Mouse (Mus musculus) layer of hippocampus, postnatal 25 days (tissue): ENCODE measurements at regions not wholly inside any gene's neighbourhood (a gene's known extent, or its start where the extent isn't known, plus 50 kb on each side); places are given as distances from the start of the nearest gene placed in this dataset.

Experiments used
- DNase-seq, 2 experiments: peaks; one replicate each; pipeline ENCODE4 v3.0.0; 2022; ENCODE audit warnings: mixed read lengths in 2 of 2, low spot score in 1 of 2; ENCODE audit errors: extremely low spot score in 1 of 2

GRCm38 (mm10) chr3:34761162-34761769, 111.1 kb downstream of the Sox2 start:
- DNase-seq = no peak

- DNase-seq = no peak
These were observed 111.6 kb downstream of the Sox2 start for GRCm38 (mm10) chr3:34761783-34762182.

DNA sequence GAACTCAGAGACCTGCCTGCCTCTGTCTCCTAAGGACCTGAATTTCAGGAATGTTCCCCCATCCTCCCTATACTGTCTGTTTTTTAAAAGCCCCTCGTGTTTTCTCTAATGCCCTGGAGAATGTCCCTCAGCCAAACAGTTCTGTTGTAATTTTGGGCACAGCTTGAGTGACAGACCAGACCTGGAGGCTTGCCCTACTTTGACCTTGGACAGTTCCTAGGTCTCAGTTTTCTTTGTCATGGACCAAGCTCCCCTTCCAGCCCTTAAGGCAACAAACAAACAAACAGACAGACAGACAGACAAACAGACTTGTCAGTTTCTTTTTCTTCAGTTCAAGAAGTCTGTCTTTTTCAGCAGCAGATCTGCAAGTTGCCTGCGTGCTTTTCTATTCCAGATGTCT, 114.4 kb downstream of the Sox2 start:
- no peak for DNase-seq

- no peak for DNase-seq
These were observed 114.9 kb downstream of the Sox2 start for GRCm38 (mm10) chr3:34765151-34765550.

- no peak for DNase-seq
These were observed 119.6 kb downstream of the Sox2 start for GRCm38 (mm10) chr3:34769818-34770217.

- DNase-seq = no peak
These were observed 120.1 kb downstream of the Sox2 start for GRCm38 (mm10) chr3:34770271-34770670.

- no peak for DNase-seq
These were observed 121.8 kb downstream of the Sox2 start for GRCm38 (mm10) chr3:34772035-34772434.

- DNase-seq = peak in 1 of 2 experiments; percentile 13
These were observed 123.6 kb downstream of the Sox2 start for GRCm38 (mm10) chr3:34773678-34774425.

DNA sequence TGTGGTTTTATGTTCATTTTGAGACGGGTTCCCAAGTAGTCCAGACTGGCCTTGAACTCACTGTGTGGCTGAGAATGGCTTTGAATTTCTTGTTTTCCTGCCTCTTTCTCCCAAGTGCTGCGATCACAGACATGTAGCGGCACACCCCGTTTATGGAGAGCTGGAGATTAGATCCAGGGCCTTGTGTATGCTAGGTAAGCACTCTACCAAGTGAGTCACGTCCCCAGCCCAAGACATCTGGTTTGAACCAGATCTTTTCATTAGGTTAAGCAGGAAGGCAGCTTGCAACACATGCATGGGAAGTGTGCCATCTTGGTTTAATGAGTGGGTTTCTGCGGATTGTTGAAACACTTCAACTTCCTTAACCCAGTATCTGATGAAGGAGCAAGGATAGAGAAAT, 131.6 kb downstream of the Sox2 start:
- DNase-seq = no peak

DNA sequence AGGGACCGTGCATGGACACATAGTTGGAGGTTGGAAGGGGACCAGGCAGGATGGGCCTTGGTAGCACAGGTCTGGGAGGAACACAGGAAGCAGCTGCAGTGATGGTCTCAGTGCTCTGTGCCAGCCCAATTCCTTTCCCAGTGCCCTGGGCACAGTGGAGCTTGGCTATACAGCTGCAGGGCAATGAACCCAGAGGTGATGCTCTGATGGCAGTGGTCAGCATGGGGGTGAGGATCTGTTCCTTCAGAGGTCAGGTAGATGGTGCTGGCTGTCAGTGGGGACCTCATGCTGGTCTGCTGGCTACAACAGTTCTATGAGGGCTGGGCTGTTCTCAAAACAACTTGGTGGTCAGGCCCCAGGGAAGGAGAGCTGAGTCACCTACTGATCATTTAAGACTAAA, 133.2 kb downstream of the Sox2 start:
- no peak for DNase-seq

GRCm38 (mm10) chr3:34787211-34787610, 137.0 kb downstream of the Sox2 start:
- DNase-seq = no peak

DNA sequence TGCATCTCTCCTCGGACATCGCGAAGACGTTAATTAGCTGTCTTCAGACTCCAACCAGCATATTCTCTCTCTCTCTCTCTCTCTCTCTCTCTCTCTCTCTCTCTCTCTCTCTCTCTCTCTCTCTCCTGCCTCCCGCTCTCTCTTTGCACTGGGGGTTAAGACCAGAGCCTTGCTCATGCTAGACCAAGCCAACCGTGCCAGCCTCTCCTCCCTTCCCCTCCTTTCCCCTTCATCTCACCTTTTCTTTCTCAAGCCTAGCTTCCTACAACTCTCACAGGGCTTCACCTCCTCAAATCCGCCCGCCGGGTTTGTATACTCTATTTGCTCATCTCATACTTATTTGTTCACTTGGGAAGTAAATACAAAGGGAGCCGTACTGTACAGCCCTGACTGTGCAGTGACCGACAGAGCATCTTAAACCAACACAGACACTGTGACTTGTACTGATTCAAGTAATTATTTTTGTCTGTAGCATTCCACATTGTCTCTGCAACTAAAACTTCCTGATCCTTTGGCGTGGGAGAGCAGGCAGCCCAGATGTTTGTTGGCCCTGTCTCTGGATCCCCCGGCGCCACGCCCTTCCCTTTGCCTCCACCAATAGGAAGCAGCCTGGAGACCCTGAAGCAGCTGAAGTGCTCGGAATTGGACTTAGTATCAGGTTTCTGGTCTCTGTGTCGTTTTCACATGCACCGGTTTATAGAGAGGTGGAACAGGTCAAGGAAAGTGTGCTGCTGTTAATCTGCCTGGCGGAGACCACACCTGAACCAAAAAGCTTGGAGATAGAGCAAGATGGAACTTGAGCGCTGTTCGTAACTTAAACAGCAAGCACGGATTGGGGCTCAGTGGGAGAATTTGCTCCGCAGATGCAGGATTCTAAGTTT, 145.1 kb downstream of the Sox2 start:
- DNase-seq = peak in 1 of 2 experiments; percentile 7

DNA sequence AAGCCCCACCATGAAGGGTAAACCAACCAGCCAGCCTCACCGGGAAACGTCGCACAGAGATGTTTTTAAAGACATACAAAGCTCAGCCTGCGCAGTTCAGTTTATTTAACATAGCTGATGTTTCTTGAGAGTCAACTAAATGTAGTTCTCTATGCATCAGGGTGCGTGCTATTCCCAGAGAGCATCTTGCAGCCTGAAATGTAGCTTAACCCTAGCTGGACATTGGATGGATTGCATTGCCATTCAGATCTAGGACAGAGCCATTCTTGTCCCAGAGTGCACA, 145.7 kb downstream of the Sox2 start:
- no peak for DNase-seq

DNA sequence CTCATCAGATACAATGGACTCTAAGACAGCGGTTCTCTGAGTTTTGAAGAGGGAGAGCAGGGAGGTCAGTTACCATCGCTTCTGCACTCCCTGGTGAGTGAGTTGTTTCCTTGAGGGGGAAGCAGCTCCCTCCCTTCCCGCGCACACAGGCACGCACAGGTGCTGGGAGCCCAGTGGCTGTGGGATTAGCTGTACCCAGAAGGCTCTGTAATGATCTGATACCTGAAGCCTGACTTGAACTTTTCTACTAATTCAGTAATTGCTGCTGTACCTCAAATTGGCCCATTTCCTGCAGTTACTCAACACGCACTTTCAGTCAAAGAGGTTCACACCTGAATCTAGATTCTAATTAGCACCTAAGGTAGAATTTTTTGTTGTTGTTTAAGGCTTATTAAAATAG, 158.6 kb downstream of the Sox2 start:
- DNase-seq = no peak

GRCm38 (mm10) chr3:34811753-34812152, 161.5 kb downstream of the Sox2 start:
- DNase-seq = no peak

GRCm38 (mm10) chr3:34813046-34813625, 162.9 kb downstream of the Sox2 start:
- DNase-seq = no peak

DNA sequence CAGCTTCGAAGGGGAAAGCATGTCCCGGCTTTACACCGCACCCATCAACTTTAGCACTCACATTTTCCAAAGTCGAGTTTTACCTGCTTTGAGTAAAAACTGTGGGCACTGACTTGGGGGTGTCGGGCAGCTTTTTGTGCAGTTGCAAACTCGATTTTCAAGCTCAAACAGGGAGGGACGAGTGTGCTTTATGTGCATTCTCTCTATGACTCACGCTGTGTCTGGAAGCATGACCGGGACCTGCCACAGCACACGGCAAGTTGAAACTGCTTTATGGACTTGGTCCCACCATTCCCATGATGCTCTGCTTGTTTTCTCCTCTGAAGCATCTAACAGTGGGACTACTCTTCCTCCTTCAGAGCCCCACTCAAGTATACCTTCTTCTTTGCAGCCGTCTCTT, 174.8 kb downstream of the Sox2 start:
- no peak for DNase-seq

GRCm38 (mm10) chr3:34826396-34826795, 176.2 kb downstream of the Sox2 start:
- no peak for DNase-seq

- no peak for DNase-seq
These were observed 178.4 kb downstream of the Sox2 start for GRCm38 (mm10) chr3:34828453-34829206.

- DNase-seq = no peak
These were observed 186.6 kb downstream of the Sox2 start for GRCm38 (mm10) chr3:34836741-34837267.
